Mouse (Mus musculus) E14TG2a.4 (cell line): ENCODE measurements around the gene Zfp341.

Source experiments
- H3K27me3 ChIP-seq: 2 replicates; pipeline ENCODE4 v1.6.1; 2014; ENCODE audit warnings: low read length, control low read depth; ENCODE audit not compliant: insufficient read depth
- H3K36me3 ChIP-seq: 2 replicates; pipeline ENCODE4 v1.6.1; 2014; ENCODE audit warnings: low read length, control low read depth; ENCODE audit not compliant: insufficient read depth
- H3K4me1 ChIP-seq: replicated peaks from 2 replicates; pipeline ENCODE4 v1.6.1; 2014; ENCODE audit warnings: low read depth, low read length, control low read depth
- H3K4me3 ChIP-seq: replicated peaks from 2 replicates; pipeline ENCODE4 v1.5.1; 2014; ENCODE audit warnings: mild to moderate bottlenecking, low read length
- H3K9me3 ChIP-seq: 2 replicates; pipeline ENCODE4 v1.6.1; 2014; ENCODE audit warnings: low read length, control low read depth
- CTCF ChIP-seq: conservative IDR thresholded peaks from 2 replicates; pipeline ENCODE4 v1.5.1; 2014; ENCODE audit warnings: low read length
- NANOG ChIP-seq: IDR thresholded peaks from 2 replicates; pipeline ENCODE4 v1.6.1; 2014; ENCODE audit warnings: borderline replicate concordance, low read length, mixed read lengths
- POU5F1 ChIP-seq: IDR thresholded peaks from 2 replicates; pipeline ENCODE4 v1.6.1; 2014; ENCODE audit warnings: low read length, borderline replicate concordance

The Zfp341 gene

GRCm38 (mm10) chr2:154670106-154670505 lies 57.0 kb downstream of the Zfp341 start:
- Histone ChIP-seq H3K4me3 (no peak overlapping the region), H3K9me3 (no peaks in the 10 kb centered on the region), H3K36me3 (peaks cover 46% of the 10 kb centered on the region), H3K4me1 (peaks cover 42% of the 10 kb centered on the region), H3K27me3 (no peaks in the 10 kb centered on the region)
- TF ChIP-seq POU5F1 (no peak), CTCF (no peak), NANOG (no peak)

- no peak for TF ChIP-seq POU5F1
- TF ChIP-seq NANOG = no peak
- no peak for TF ChIP-seq CTCF
- no peaks in the 10 kb centered on the region for H3K27me3 ChIP-seq
Measured at GRCm38 (mm10) chr2:154670741-154671140, 57.6 kb downstream of the Zfp341 start.

GRCm38 (mm10) chr2:154674008-154674407 lies 60.9 kb downstream of the Zfp341 start:
- H3K27me3 ChIP-seq = no peaks in the 10 kb centered on the region
- peaks cover 34% of the 10 kb centered on the region for H3K36me3 ChIP-seq
- H3K9me3 ChIP-seq = no peaks in the 10 kb centered on the region
- peaks cover 50% of the 10 kb centered on the region for H3K4me1 ChIP-seq
- TF ChIP-seq NANOG (no peak), POU5F1 (no peak), CTCF (no peak)
- no peak overlapping the region for H3K4me3 ChIP-seq

More at GRCm38 (mm10) chr2:154670741-154671140, 57.6 kb downstream of the Zfp341 start:
- Histone ChIP-seq H3K4me1 (peaks cover 42% of the 10 kb centered on the region), H3K4me3 (no peak overlapping the region), H3K36me3 (peaks cover 46% of the 10 kb centered on the region), H3K9me3 (no peaks in the 10 kb centered on the region)

GRCm38 (mm10) chr2:154676653-154677609 lies 63.8 kb downstream of the Zfp341 start:
- Histone ChIP-seq H3K36me3 (peaks cover 26% of the 10 kb centered on the region), H3K9me3 (no peaks in the 10 kb centered on the region), H3K4me3 (peak overlapping the region; percentile 78), H3K27me3 (no peaks in the 10 kb centered on the region), H3K4me1 (peaks cover 62% of the 10 kb centered on the region)
- TF ChIP-seq CTCF (no peak), NANOG (no peak), POU5F1 (no peak)

GRCm38 (mm10) chr2:154677651-154678139 lies 64.6 kb downstream of the Zfp341 start:
- TF ChIP-seq CTCF = no peak
- Histone ChIP-seq H3K4me1 (peaks cover 67% of the 10 kb centered on the region), H3K9me3 (no peaks in the 10 kb centered on the region), H3K36me3 (peaks cover 30% of the 10 kb centered on the region), H3K27me3 (no peaks in the 10 kb centered on the region), H3K4me3 (peak overlapping the region; percentile 78)

- Histone ChIP-seq H3K27me3 (no peaks in the 10 kb centered on the region), H3K4me1 (peaks cover 72% of the 10 kb centered on the region), H3K4me3 (no peak overlapping the region), H3K36me3 (peaks cover 31% of the 10 kb centered on the region), H3K9me3 (no peaks in the 10 kb centered on the region)
- TF ChIP-seq CTCF (no peak), NANOG (no peak), POU5F1 (no peak)
Measured at GRCm38 (mm10) chr2:154678995-154679394, 65.9 kb downstream of the Zfp341 start.

GRCm38 (mm10) chr2:154680337-154680736 lies 67.2 kb downstream of the Zfp341 start:
- Histone ChIP-seq H3K27me3 (no peaks in the 10 kb centered on the region), H3K4me3 (no peak overlapping the region), H3K36me3 (peaks cover 40% of the 10 kb centered on the region), H3K9me3 (no peaks in the 10 kb centered on the region), H3K4me1 (peaks cover 70% of the 10 kb centered on the region)
- TF ChIP-seq CTCF (no peak), POU5F1 (no peak), NANOG (no peak)

- TF ChIP-seq CTCF (no peak), NANOG (no peak), POU5F1 (no peak)
- Histone ChIP-seq H3K36me3 (peaks cover 38% of the 10 kb centered on the region), H3K9me3 (no peaks in the 10 kb centered on the region), H3K4me3 (no peak overlapping the region), H3K27me3 (no peaks in the 10 kb centered on the region), H3K4me1 (peaks cover 64% of the 10 kb centered on the region)
Measured at GRCm38 (mm10) chr2:154680941-154681340, 67.8 kb downstream of the Zfp341 start.
